Mouse (Mus musculus): Measurements from ENCODE around the gene Pbxip1. TPM values are rescaled to one million over a fixed set of nuclear protein-coding genes. Genes with fewer than 3 reads are reported as not detected.
"Not testable (repeated sequence)": the region's sequence is repeated elsewhere in the genome, so short reads cannot be mapped to it uniquely, and the experiment has no call there.

The Pbxip1 gene
- total RNA-seq, 2 experiments from 2014 or later, result 49.2 to 56.9 TPM

- intact Hi-C loops (cut with DNase I); DNase-seq (ENCODE audit: low spot score): not testable (repeated sequence)
These were observed 7.5 kb upstream of the Pbxip1 start for GRCm38 (mm10) chr3:89429021-89429420.

GRCm38 (mm10) chr3:89430171-89431159 is 6.0 kb upstream of the Pbxip1 start, which contains the start of gene Pygo2:
TSS of gene Pygo2 (plus strand) at chr3:89430214.
- intact Hi-C loops (cut with DNase I), result no loop called here
- peak; percentile 95 for DNase-seq (ENCODE audit: low spot score)

- intact Hi-C loops (cut with DNase I), result no loop called here
- DNase-seq (ENCODE audit: low spot score), result no peak
These were observed 3.9 kb upstream of the Pbxip1 start for GRCm38 (mm10) chr3:89432606-89433005.

- intact Hi-C loops (cut with DNase I), result no loop called here
- DNase-seq (ENCODE audit: low spot score), result no peak
These were observed 2.0 kb upstream of the Pbxip1 start for GRCm38 (mm10) chr3:89434532-89434931.

- intact Hi-C loops (cut with DNase I), result no loop called here
- DNase-seq (ENCODE audit: low spot score), result no peak
These were observed 1.5 kb upstream of the Pbxip1 start for GRCm38 (mm10) chr3:89435041-89435440.

GRCm38 (mm10) chr3:89437269-89437668 is 763 bp downstream of the Pbxip1 start:
- DNase-seq (ENCODE audit: low spot score), result no peak
- intact Hi-C loops (cut with DNase I), result no loop called here

- DNase-seq (ENCODE audit: low spot score), result no peak
- intact Hi-C loops (cut with DNase I), result no loop called here
These were observed 4.2 kb downstream of the Pbxip1 start for GRCm38 (mm10) chr3:89440691-89441090.

GRCm38 (mm10) chr3:89448720-89449537 is 12.4 kb downstream of the Pbxip1 start:
- DNase-seq (ENCODE audit: low spot score), result no peak
- intact Hi-C loops (cut with DNase I), result loop anchor here (2.0 kb wide), 1 partner anchor 42 kb away; no protein-coding TSS in a partner anchor

- intact Hi-C loops (cut with DNase I), result loop anchor here (2.0 kb wide), 1 partner anchor 43 kb away; no protein-coding TSS in a partner anchor
- peak; percentile 32 for DNase-seq (ENCODE audit: low spot score)
These were observed 13.0 kb downstream of the Pbxip1 start for GRCm38 (mm10) chr3:89449541-89449940.

- DNase-seq (ENCODE audit: low spot score), result no peak
- intact Hi-C loops (cut with DNase I), result no loop called here
These were observed 15.4 kb downstream of the Pbxip1 start for GRCm38 (mm10) chr3:89451916-89452315.

- intact Hi-C loops (cut with DNase I), result loop anchor here (5.0 kb wide), 2 partner anchors 233 to 318 kb away; partner anchors contain the start of gene Ube2q1
- DNase-seq (ENCODE audit: low spot score), result no peak
These were observed 18.1 kb downstream of the Pbxip1 start, which contains the start of gene Pmvk for GRCm38 (mm10) chr3:89454401-89455177. TSS of gene Pmvk (plus strand) at chr3:89454541.

- DNase-seq (ENCODE audit: low spot score), result no peak
- intact Hi-C loops (cut with DNase I), result loop anchor here (1.0 to 5.0 kb wide), 4 partner anchors 29 to 316 kb away; partner anchors contain the start of gene Ube2q1
These were observed 19.3 kb downstream of the Pbxip1 start for GRCm38 (mm10) chr3:89455786-89456285.

GRCm38 (mm10) chr3:89456726-89457665 is 20.5 kb downstream of the Pbxip1 start:
- intact Hi-C loops (cut with DNase I), result loop anchor here (1.0 to 5.0 kb wide), 4 partner anchors 28 to 315 kb away; partner anchors contain the start of gene Ube2q1
- no peak for DNase-seq (ENCODE audit: low spot score)

GRCm38 (mm10) chr3:89458372-89458964 is 22.0 kb downstream of the Pbxip1 start:
- DNase-seq (ENCODE audit: low spot score), result no peak
- intact Hi-C loops (cut with DNase I), result loop anchor here (5.0 kb wide), 2 partner anchors 229 to 314 kb away; partner anchors contain the start of gene Ube2q1

GRCm38 (mm10) chr3:89458965-89459807 is 22.7 kb downstream of the Pbxip1 start:
- intact Hi-C loops (cut with DNase I), result loop anchor here (5.0 kb wide), 2 partner anchors 228 to 313 kb away; partner anchors contain the start of gene Ube2q1

GRCm38 (mm10) chr3:89468268-89468667 is 31.8 kb downstream of the Pbxip1 start:
- DNase-seq (ENCODE audit: low spot score), result no peak

More at GRCm38 (mm10) chr3:89458965-89459807, 22.7 kb downstream of the Pbxip1 start:
- peak; percentile 76 for DNase-seq (ENCODE audit: low spot score)

More at GRCm38 (mm10) chr3:89468268-89468667, 31.8 kb downstream of the Pbxip1 start:
- intact Hi-C loops (cut with DNase I), result no loop called here

Data from heart, postnatal 25 days (tissue).